ENCODE assay signal across 7 mouse cellular contexts in genomic region chr5:129008008-129008407, GRCm38 (mm10). TPM values are rescaled to one million over a fixed set of nuclear protein-coding genes. Genes with fewer than 3 reads are reported as not detected.
DNase-seq lines count a peak whose midpoint lies in the region; ATAC-seq and TF ChIP-seq lines count a peak whose summit lies in the region.

No protein-coding gene starts in this region.

- 0% methylated on average over 18 of the region's 18 CpGs for WGBS in spleen, adult 2 months
- 0% methylated on average over 18 of the region's 18 CpGs for WGBS in embryonic facial prominence, embryonic 13.5 days
- under 1% methylated on average over 18 of the region's 18 CpGs for WGBS in hindbrain, embryonic 15.5 days

- no peak for DNase-seq in spleen, adult 2 months (ENCODE audit: low read depth in 1 of 2, low spot score in 2 of 2)
- DNase-seq in spleen, postnatal 4 days (ENCODE audit: low spot score in 2 of 2): no peak
- no peak for DNase-seq in c-Kit-positive CD71-positive TER-119-positive erythroid progenitor cells, embryonic 14.5 days (ENCODE audit: low spot score)
- no peak for DNase-seq in spleen, postnatal 14 days (ENCODE audit: low spot score in 2 of 2)

- ATAC-seq in embryonic facial prominence, embryonic 13.5 days (ENCODE audit: insufficient number of reproducible peaks, insufficient read depth, low FRiP score, low TSS enrichment, low read depth): peak; percentile 52
- ATAC-seq in hindbrain, embryonic 15.5 days (ENCODE audit: low FRiP score, low read depth): no peak
- peak; percentile 3 for ATAC-seq in megakaryocyte progenitor cell, adult 5-6 weeks (replicated peaks; ENCODE audit: poor library complexity)

- no peaks in the 10 kb centered on the region for H3K27me3 ChIP-seq in spleen, adult 2 months (ENCODE audit: control insufficient read depth, insufficient read depth, low read length)
- no peaks in the 10 kb centered on the region for H3K27me3 ChIP-seq in embryonic facial prominence, embryonic 13.5 days
- no peaks in the 10 kb centered on the region for H3K27me3 ChIP-seq in hindbrain, embryonic 15.5 days

- H3K27ac ChIP-seq in spleen, adult 2 months (ENCODE audit: insufficient read depth, low read length): peak overlapping the region; percentile 39; the same call in 1 of the 2 replicates
- peak overlapping the region; percentile 71 for H3K27ac ChIP-seq in embryonic facial prominence, embryonic 13.5 days
- H3K27ac ChIP-seq in hindbrain, embryonic 15.5 days (replicated peaks): peak overlapping the region; percentile 53

- H3K9me3 ChIP-seq in embryonic facial prominence, embryonic 13.5 days: no peaks in the 10 kb centered on the region
- no peaks in the 10 kb centered on the region for H3K9me3 ChIP-seq in hindbrain, embryonic 15.5 days

- H3K9ac ChIP-seq in embryonic facial prominence, embryonic 13.5 days: peak overlapping the region; percentile 82
- peak overlapping the region; percentile 68 for H3K9ac ChIP-seq in hindbrain, embryonic 15.5 days

- H3K4me1 ChIP-seq in spleen, adult 2 months (ENCODE audit: control insufficient read depth, insufficient read depth, insufficient read length): peaks cover 5% of the 10 kb centered on the region; the same call in 1 of the 2 replicates
- peaks cover 24% of the 10 kb centered on the region for H3K4me1 ChIP-seq in embryonic facial prominence, embryonic 13.5 days
- H3K4me1 ChIP-seq in hindbrain, embryonic 15.5 days (replicated peaks): peaks cover 30% of the 10 kb centered on the region

- H3K4me2 ChIP-seq in embryonic facial prominence, embryonic 13.5 days: peak overlapping the region; percentile 84
- peak overlapping the region; percentile 69 for H3K4me2 ChIP-seq in hindbrain, embryonic 15.5 days

- H3K4me3 ChIP-seq in spleen, adult 2 months (ENCODE audit: extremely low read depth, insufficient read depth, insufficient read length): peak overlapping the region; percentile 71
- H3K4me3 ChIP-seq in embryonic facial prominence, embryonic 13.5 days: peak overlapping the region; percentile 63
- peak overlapping the region; percentile 55 for H3K4me3 ChIP-seq in hindbrain, embryonic 15.5 days

- no peak for TF ChIP-seq POLR2A in spleen, adult 2 months (IDR thresholded peaks at IDR 0.05; ENCODE audit: low read depth, low read length)

- TF ChIP-seq CTCF in spleen, adult 2 months (IDR thresholded peaks at IDR 0.05; ENCODE audit: extremely low read depth, insufficient read depth, insufficient read length, insufficient replicate concordance): no peak

- no peaks in the 10 kb centered on the region for H3K36me3 ChIP-seq in spleen, adult 2 months (ENCODE audit: control insufficient read depth, insufficient read depth, low read length)
- 0 out of 2 replicates have a peak, but pooled peaks cover 10% of the 10 kb centered on the region for H3K36me3 ChIP-seq in embryonic facial prominence, embryonic 13.5 days
- no peaks in the 10 kb centered on the region for H3K36me3 ChIP-seq in hindbrain, embryonic 15.5 days

RNA-seq across cellular contexts. Expression of gene Stx2, which starts 0.4 kb away (rescaled TPM):
- 27.3 and 27.7 TPM in 2 replicates for polyA plus RNA-seq in spleen, adult 2 months (2012; rRNA removed)
- polyA plus RNA-seq in embryonic facial prominence, embryonic 13.5 days (2015; fragmentation: Nextera tagmentation; extraction: Ambion mirVana): 27.5 and 30.7 TPM in 2 replicates
- polyA plus RNA-seq in hindbrain, embryonic 15.5 days (2015; fragmentation: Nextera tagmentation; extraction: Ambion mirVana): 16.8 and 17.9 TPM in 2 replicates
- total RNA-seq in megakaryocyte progenitor cell, adult 5-6 weeks (2015): 12.6 and 19.4 TPM in 2 replicates
- 24.3 and 26.0 TPM in 2 replicates for total RNA-seq in megakaryocyte progenitor cell, adult 5-6 weeks (2017)

RNA-seq across cellular contexts. Expression of gene Ran, which starts 11.9 kb away (rescaled TPM):
- polyA plus RNA-seq in spleen, adult 2 months (2012; rRNA removed): 49.7 and 64.5 TPM in 2 replicates
- polyA plus RNA-seq in embryonic facial prominence, embryonic 13.5 days (2015; fragmentation: Nextera tagmentation; extraction: Ambion mirVana): 544 and 631 TPM in 2 replicates
- polyA plus RNA-seq in hindbrain, embryonic 15.5 days (2015; fragmentation: Nextera tagmentation; extraction: Ambion mirVana): 341 and 365 TPM in 2 replicates
- 583 and 587 TPM in 2 replicates for total RNA-seq in megakaryocyte progenitor cell, adult 5-6 weeks (2015)
- 525 and 594 TPM in 2 replicates for total RNA-seq in megakaryocyte progenitor cell, adult 5-6 weeks (2017)

RNA-seq across cellular contexts. Expression of gene Rimbp2, which starts 54.7 kb away (rescaled TPM):
- polyA plus RNA-seq in spleen, adult 2 months (2012; rRNA removed): not detected in 2 replicates
- 0.18 and 0.19 TPM in 2 replicates for polyA plus RNA-seq in embryonic facial prominence, embryonic 13.5 days (2015; fragmentation: Nextera tagmentation; extraction: Ambion mirVana)
- polyA plus RNA-seq in hindbrain, embryonic 15.5 days (2015; fragmentation: Nextera tagmentation; extraction: Ambion mirVana): 6.6 and 7.3 TPM in 2 replicates
- not detected in 2 replicates for total RNA-seq in megakaryocyte progenitor cell, adult 5-6 weeks (2015)
- total RNA-seq in megakaryocyte progenitor cell, adult 5-6 weeks (2017): not detected in 2 replicates
